Mouse (Mus musculus): Measurements from ENCODE around the gene Rbm25. TPM values are rescaled to one million over a fixed set of nuclear protein-coding genes. Genes with fewer than 3 reads are reported as not detected.

Rbm25 gene
- total RNA-seq, 4 experiments from 2014 or later, result 113 to 124 (median 120) TPM

DNA sequence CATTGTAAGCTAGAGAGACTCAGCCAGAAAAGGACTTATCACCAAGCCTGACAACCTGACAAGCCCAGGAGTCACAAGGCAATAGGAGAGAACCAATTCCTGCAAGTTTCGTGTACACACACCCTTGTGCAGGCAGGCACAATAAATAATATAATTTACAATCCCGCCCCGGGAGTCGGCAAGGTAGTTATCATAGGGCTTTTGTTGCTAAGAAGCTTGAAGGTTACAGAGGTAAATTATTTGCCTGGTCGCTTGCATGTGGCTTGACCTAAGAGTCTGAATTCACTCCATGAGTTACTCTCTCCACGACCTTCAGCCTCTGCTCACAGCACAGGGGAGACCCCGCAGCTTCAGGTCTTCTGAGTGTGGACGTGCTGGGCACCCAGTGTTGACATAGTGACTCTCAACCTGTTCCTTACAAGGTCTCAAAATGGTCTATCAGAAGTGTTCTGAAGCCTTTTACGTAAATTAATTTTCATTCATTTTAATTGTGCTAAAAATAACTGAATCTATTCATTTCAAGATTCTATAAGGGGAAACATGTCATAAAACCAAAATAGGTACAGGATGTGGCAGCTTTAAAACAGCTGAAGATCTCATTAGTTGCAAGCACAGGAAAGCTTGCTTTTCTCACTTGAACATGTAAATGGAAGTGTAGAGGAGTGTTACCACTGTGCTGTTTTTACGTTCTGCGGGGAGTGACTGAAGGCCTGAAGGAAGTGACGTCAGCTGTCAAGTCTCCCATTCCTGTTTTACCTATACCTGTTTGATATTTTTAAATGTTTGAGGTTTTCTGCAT lies 95.7 kb downstream of the Rbm25 start:
- DNase-seq (ENCODE audit: low spot score in 2 of 2), result no peak

DNA sequence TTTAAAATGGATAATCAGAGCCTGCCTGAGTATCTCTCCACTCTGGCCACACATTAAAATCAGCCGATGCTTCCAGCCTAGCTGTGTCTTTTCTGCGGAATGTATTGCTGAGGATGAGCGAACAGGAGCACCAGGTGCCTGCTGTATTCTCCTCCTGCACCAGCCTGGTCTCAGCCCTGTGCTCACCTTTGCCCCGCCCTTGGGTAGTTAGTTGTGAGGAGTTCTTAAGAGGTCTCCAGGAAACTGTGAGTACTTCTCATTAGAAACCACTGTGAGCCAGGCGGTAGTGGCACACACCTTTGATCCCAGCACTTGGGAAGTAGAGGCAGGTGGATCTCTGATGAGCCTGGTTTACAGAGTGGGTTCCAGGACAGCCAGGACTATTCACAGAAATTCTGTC lies 101.2 kb downstream of the Rbm25 start:
- no peak for DNase-seq (ENCODE audit: low spot score in 2 of 2)

Other genes starting within 250 kb of the Rbm25 start
- 1 to 10 TPM; 4.0 to 8.0 (median 5.8) TPM for gene Dpf3, start 143.5 kb upstream of the Rbm25 start, total RNA-seq (2022)
- 10 to 100 TPM; 31.2 to 34.0 (median 33.0) TPM for gene Dcaf4, start 110.8 kb upstream of the Rbm25 start, total RNA-seq (2022)
- gene Zfyve1, start 34.0 kb upstream of the Rbm25 start, total RNA-seq (2022), result 10 to 100 TPM; 38.9 to 47.2 (median 42.2) TPM
- gene Psen1, start 56.9 kb downstream of the Rbm25 start, total RNA-seq (2022), result 10 to 100 TPM; 57.0 to 65.7 (median 63.1) TPM
- gene Papln, start 132.4 kb downstream of the Rbm25 start, total RNA-seq (2022), result 10 to 100 TPM in 3 of 4 experiments, 1 to 10 TPM in 1; 9.8 to 14.9 (median 13.4) TPM

All from left cerebral cortex, adult 8-10 months (tissue).